Mouse (Mus musculus) urinary bladder, postnatal 25 days (tissue): ENCODE measurements at regions not wholly inside any gene's neighbourhood (a gene's known extent, or its start where the extent isn't known, plus 50 kb on each side); places are given as distances from the start of the nearest gene placed in this dataset.

Source experiments
- DNase-seq: peaks from one replicate; pipeline ENCODE4 v3.0.0; 2022; ENCODE audit warnings: low spot score

- DNase-seq, result no peak
Measured at GRCm38 (mm10) chr10:8667244-8667643, 148.6 kb upstream of the Ust start.

- DNase-seq, result no peak
Measured at GRCm38 (mm10) chr10:8658934-8659294, 140.3 kb upstream of the Ust start.

GRCm38 (mm10) chr10:8658024-8658933 lies 139.7 kb upstream of the Ust start:
- peak; percentile 7 for DNase-seq

DNA sequence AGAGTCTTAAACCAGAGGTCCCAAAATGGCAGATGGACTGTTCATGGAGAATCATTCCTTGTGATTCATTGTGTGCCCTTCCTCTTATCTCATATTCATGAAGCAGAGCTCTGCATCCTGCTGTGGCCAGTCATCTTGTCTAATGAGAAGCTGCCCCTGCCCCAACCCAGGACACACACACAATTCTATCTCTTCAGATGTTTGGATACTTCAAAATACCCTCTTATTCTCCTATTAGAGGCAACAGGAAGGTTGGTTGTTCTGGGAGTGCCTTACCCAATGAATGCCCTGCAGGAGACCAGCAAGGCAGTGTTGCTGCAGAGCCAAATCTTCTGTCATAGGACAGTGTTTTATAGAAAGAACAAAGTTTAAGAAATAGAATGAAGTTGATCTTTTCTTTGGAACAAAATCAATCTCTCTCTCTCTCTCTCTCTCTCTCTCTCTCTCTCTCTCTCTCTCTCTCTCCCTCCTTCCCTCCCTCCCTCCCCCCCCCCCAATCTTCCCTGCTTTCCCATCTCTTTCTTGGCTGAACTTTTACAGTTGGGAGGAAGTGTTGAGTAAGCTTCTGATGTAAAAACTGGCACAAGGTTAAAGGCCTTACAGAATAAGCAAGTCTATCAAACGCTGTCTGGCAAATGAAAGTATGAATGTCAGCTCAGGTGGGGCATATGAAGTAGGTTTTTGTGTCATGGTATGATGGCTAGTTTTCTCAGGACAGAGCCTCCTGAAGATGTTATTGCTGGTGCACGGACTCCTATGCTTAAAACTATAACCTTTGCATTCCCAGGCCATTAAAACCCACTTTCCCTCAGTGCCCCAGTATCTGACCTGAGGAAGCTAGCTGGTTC lies 138.8 kb upstream of the Ust start:
- DNase-seq, result no peak

DNA sequence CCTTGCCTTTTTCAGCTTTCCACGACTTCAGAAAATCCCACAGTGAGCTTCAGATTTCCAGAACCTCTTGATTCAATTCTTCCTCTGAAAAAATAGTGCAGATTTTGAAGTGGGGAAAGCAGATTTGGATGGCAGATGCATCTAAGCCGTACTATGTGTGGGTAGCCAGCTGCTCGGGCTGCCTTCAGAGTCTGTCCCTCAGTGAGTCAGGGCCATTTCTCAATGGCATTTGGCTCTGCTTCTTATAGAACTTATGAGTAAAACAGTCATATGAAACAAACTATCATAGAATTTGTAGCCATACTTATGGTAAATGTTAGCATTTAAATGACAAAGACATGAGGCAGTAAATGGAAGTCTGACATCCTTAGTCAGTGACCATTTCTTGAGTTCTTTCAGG lies 135.0 kb upstream of the Ust start:
- DNase-seq, result no peak

- no peak for DNase-seq
Measured at GRCm38 (mm10) chr10:8642266-8642665, 123.6 kb upstream of the Ust start.

DNA sequence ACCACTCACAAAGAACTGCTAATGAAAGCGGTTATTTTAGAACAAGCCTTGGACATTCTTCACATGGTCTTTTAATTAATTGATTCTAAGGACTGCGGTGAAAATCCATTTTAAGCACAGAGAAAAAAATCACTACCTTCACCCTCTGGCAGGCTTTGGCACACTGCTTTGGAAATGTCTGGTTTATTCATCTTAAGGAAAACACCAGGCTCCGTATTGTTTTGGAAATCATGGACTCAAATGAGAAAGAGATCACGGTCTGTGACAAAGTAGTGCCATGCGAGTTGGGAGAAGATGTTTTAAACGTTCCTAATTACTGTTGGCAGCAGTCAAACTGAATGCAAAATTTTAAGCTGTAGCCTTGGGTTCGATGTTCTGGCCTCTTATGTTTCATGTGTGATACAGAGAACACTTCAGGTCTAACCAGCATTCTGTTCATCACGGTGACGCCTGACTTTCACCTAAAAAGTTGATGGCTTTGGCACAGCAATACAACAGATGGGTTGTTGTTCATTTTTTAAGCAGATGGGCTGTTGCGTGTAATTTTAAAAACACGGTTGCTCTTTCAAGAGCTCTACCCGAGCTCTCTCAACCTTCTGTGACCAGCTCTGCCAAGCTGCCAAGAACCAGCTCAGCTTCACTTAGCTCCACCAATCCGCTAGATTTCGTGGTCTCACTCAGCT lies 105.7 kb upstream of the Ust start:
- DNase-seq, result no peak

DNA sequence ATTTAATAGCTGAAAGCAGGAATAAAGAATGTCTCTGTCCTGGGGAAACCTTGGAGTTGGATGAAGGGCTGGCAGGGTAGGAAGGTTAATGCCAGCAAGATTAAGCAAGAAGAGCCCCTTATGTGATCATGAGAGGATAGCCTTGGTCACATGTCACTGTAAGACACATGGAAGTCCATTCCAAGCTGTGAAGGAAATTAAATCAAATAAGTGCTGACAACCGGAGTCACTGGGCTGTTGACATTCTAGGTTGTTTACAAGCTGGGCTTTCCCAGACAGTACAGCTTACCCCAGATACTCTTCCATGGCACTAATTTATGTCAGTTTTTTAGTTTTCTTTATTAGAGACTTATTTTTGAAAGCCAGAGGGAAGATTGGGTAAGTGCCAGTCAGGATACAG lies 100.1 kb upstream of the Ust start:
- DNase-seq, result no peak

- no peak for DNase-seq
Measured at GRCm38 (mm10) chr10:8615452-8616025, 96.9 kb upstream of the Ust start.

GRCm38 (mm10) chr10:8589871-8590533 lies 71.4 kb upstream of the Ust start:
- no peak for DNase-seq

DNA sequence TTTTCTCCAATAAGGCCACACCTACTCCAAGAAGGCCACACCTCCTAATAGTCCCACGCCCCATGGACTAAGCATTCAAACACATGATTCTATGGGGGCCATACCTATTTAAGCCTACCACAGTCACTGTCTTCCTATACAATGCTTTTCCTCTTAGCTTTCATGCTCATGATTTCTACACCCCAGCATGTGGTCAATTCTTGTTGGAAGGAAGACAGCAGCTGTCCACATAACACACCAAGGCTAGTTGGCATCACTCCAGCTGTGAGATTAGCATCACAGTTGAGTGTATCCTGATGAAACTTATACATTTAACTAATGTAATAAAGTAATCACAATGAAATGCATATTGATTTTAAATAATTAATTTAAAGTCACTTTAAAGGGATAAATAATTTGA lies 70.5 kb upstream of the Ust start:
- no peak for DNase-seq

DNA sequence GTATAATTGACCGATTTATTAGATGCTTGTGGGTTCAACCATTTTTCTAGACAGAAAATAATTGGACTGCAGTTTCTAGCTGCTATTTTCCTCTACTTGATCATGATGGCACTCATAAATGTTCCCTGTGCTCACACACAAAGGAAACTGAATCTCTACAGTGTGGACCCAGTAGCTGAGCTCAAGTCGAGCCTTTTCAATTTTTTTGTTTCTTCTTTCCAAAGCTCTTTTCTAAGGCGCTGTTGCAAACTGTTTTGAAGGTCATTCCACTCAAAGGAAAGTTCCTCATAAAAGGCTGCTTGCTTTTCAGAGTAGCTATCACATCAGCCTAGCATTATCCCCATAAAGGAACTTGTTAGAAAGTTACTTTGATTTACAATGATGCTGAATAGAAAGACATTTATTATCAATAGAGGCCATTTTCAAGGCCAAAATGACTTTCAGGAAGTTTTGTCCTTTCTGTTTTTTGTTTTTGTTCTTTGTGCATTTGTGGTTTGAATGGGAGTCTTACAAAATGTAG lies 65.8 kb upstream of the Ust start:
- no peak for DNase-seq

DNA sequence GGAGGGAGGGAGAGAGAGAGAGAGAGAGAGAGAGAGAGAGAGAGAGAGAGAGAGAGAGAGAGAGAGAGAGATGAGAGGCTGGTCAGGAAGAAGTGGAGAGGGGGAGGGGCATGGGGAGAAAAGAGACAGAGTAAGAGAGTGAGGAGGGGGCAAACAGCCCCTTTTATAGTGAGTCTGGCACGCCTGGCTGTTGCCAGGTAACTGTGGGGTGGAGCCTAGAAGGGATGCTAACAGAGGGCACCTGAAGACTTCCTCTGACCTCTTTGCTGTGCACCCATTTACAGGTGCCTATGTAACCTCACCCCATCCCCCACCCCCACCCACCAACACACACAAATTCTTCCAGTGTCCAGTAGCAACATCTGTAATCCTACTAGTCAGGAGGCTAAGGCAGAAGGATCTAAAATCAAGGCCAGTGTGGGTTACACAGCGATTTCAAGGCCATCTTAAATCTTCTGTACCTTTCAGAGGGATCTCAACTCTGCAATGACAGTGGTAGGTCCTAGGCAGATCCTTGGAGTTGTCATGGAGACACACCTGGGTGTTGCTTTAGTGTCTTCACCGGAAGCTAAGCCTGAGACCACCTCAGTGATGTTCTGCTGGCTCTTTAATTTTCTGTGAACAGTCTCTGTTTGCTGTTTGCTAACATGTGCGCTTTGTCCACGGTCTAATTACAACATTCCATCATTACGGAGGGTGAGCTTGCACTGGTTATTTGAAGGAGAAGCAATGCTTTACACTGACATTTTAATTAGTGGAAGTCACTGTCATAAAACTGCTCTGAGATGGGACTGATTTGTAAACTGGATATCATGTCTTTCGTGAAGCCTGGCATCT lies 65.1 kb upstream of the Ust start:
- no peak for DNase-seq

DNA sequence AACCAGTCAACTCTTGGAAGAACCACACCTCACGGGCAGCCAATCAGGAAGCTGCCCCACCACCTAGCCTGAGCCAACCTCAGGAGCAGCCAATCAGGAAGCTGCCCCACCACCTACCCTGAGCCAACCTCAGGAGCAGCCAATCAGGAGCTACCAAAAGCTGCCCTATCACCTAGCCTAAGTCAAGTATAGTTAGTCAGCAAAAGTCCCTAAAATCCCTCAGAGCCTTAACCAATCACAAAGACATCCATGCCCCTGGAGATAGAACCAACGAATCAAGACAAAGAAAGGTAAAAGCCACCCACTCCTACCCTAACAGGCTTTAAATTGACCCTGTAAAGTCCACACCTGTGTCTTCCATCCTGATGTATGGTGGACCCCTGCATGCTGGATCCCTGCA lies 61.7 kb upstream of the Ust start:
- no peak for DNase-seq

GRCm38 (mm10) chr10:8577642-8578356 lies 59.2 kb upstream of the Ust start:
- no peak for DNase-seq
